Mouse (Mus musculus) lung, adult 18-20 months (tissue): ENCODE results near the gene Ecd.
A peak's percentile ranks its signal among the peaks of the same experiment; 100 is the strongest.
"Not testable (repeated sequence)": the region's sequence is repeated elsewhere in the genome, so short reads cannot be mapped to it uniquely, and the experiment has no call there.

Experiments used
- DNase-seq, 2 experiments: peaks; one replicate each; pipeline ENCODE4 v3.0.0; 2022; ENCODE audit warnings: mixed read lengths in 2 of 2

The Ecd gene

GRCm38 (mm10) chr14:20319420-20319819, 28.5 kb downstream of the Ecd start:
- peak; percentile 50 to 57 for DNase-seq

GRCm38 (mm10) chr14:20315137-20315536, 32.8 kb downstream of the Ecd start:
- no peak for DNase-seq

GRCm38 (mm10) chr14:20305085-20305484, 42.8 kb downstream of the Ecd start:
- not testable (repeated sequence) for DNase-seq

GRCm38 (mm10) chr14:20298131-20298530, 49.8 kb downstream of the Ecd start:
- peak in 1 of 2 experiments; percentile 50 for DNase-seq

GRCm38 (mm10) chr14:20297616-20298015, 50.3 kb downstream of the Ecd start:
- no peak for DNase-seq

DNA sequence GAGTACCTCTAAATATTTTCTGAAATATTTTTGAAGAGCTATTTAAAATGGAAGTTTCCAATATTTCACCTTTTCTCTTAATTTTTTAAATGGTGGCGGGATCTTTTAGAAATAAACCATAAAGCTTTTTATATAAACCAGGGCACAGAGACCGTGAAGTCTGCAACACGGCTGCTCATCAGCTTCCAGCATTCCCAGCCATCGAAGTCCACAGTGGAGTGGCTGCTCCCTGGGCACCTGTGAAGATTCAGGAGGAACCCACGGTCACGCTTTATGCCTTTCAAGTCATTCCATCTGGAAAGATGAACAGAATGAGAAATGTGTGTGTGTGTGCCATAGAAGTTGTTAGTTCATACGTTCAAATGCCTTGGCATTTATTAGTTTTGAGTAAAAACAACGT, 53.0 kb downstream of the Ecd start:
- DNase-seq = no peak

DNA sequence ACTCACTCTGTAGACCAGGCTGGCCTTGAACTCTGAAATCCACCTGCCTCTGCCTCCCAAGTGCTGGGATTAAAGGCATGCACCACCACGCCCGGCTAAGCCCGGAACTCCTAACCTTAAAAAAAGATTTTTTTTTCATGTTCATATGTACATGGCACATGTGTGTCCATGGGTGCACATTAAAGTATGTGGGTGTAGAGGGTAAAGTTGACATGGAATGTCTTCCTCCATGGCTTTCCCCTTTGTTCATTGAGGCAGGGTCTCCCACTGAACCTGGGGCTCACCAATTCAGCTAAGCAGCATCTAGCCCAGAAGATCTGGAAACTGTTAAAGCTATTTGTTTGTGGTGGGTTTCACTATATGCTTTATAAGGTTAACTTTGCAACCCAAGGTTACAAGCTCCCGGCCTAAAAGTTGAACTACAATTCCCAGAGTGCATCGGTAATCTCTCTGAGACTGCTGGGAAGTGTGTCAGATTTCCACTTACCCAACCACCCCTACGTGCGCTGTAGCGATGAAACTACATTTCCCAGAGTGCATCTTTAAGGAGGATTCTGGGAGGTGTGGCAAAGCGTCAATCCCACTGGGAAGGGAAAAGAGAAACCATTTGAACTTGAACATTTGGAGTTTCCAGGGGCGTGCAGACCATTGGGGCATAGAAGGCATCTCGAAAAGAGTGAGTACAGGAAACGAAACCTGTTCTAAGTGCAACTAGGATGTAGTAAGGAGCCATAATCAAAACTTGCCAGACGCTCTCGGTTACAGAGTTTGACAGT, 53.6 kb downstream of the Ecd start, which contains the start of gene Nudt13:
Nudt13 (plus strand) TSS at position 581 of the 776 bp plus-strand sequence.
- DNase-seq = peak; percentile 92 to 94

GRCm38 (mm10) chr14:20291391-20291790, 56.5 kb downstream of the Ecd start:
- DNase-seq = no peak
